Mouse (Mus musculus) right cerebral cortex, adult 18-20 months (tissue): ENCODE measurements around the gene Sdk2.

Experiments used
- DNase-seq: peaks from one replicate; pipeline ENCODE4 v3.0.0; 2022; ENCODE audit warnings: mixed read lengths

The Sdk2 gene

GRCm38 (mm10) chr11:114066951-114067762, at the start of gene Sdk2:
Gene Sdk2, minus strand, starts transcription at chr11:114067046.
- DNase-seq, result peak; percentile 90

GRCm38 (mm10) chr11:114115077-114115476, 48.2 kb upstream of the Sdk2 start:
- no peak for DNase-seq

GRCm38 (mm10) chr11:114114674-114115073, 47.8 kb upstream of the Sdk2 start:
- no peak for DNase-seq

- no peak for DNase-seq
Observed at GRCm38 (mm10) chr11:114110851-114111250, 44.0 kb upstream of the Sdk2 start.

GRCm38 (mm10) chr11:114093636-114094035, 26.8 kb upstream of the Sdk2 start:
- no peak for DNase-seq

- peak; percentile 9 for DNase-seq
Observed at GRCm38 (mm10) chr11:114093175-114093574, 26.3 kb upstream of the Sdk2 start.

GRCm38 (mm10) chr11:114080606-114081005, 13.8 kb upstream of the Sdk2 start:
- no peak for DNase-seq

GRCm38 (mm10) chr11:114072644-114073043, 5.8 kb upstream of the Sdk2 start:
- no peak for DNase-seq

GRCm38 (mm10) chr11:114071998-114072397, 5.2 kb upstream of the Sdk2 start:
- no peak for DNase-seq

GRCm38 (mm10) chr11:114070881-114071280, 4.0 kb upstream of the Sdk2 start:
- DNase-seq, result no peak

- DNase-seq, result peak; percentile 76
Observed at GRCm38 (mm10) chr11:114070131-114070530, 3.3 kb upstream of the Sdk2 start.

GRCm38 (mm10) chr11:114068390-114068789, 1.5 kb upstream of the Sdk2 start:
- DNase-seq, result peak; percentile 55

GRCm38 (mm10) chr11:114066098-114066950, 522 bp downstream of the Sdk2 start:
- no peak for DNase-seq

- DNase-seq, result no peak
Observed at GRCm38 (mm10) chr11:114065596-114065995, 1.2 kb downstream of the Sdk2 start.

- no peak for DNase-seq
Observed at GRCm38 (mm10) chr11:114064871-114065388, 1.9 kb downstream of the Sdk2 start.

- no peak for DNase-seq
Observed at GRCm38 (mm10) chr11:114061946-114062345, 4.9 kb downstream of the Sdk2 start.

- DNase-seq, result no peak
Observed at GRCm38 (mm10) chr11:114061265-114061664, 5.6 kb downstream of the Sdk2 start.

- DNase-seq, result no peak
Observed at GRCm38 (mm10) chr11:114056351-114056750, 10.5 kb downstream of the Sdk2 start.

GRCm38 (mm10) chr11:114054581-114055315, 12.1 kb downstream of the Sdk2 start:
- no peak for DNase-seq

- DNase-seq, result no peak
Observed at GRCm38 (mm10) chr11:114051361-114051760, 15.5 kb downstream of the Sdk2 start.

- DNase-seq, result no peak
Observed at GRCm38 (mm10) chr11:114050511-114050910, 16.3 kb downstream of the Sdk2 start.

- no peak for DNase-seq
Observed at GRCm38 (mm10) chr11:114047887-114048331, 18.9 kb downstream of the Sdk2 start.

GRCm38 (mm10) chr11:114046927-114047326, 19.9 kb downstream of the Sdk2 start:
- no peak for DNase-seq
